Mouse (Mus musculus): ENCODE results near the gene Fam83f. TPM values are rescaled to one million over a fixed set of nuclear protein-coding genes. Genes with fewer than 3 reads are reported as not detected.

Gene Fam83f
- total RNA-seq (2021) = under 1 TPM; 0.44 to 0.52 TPM

DNA sequence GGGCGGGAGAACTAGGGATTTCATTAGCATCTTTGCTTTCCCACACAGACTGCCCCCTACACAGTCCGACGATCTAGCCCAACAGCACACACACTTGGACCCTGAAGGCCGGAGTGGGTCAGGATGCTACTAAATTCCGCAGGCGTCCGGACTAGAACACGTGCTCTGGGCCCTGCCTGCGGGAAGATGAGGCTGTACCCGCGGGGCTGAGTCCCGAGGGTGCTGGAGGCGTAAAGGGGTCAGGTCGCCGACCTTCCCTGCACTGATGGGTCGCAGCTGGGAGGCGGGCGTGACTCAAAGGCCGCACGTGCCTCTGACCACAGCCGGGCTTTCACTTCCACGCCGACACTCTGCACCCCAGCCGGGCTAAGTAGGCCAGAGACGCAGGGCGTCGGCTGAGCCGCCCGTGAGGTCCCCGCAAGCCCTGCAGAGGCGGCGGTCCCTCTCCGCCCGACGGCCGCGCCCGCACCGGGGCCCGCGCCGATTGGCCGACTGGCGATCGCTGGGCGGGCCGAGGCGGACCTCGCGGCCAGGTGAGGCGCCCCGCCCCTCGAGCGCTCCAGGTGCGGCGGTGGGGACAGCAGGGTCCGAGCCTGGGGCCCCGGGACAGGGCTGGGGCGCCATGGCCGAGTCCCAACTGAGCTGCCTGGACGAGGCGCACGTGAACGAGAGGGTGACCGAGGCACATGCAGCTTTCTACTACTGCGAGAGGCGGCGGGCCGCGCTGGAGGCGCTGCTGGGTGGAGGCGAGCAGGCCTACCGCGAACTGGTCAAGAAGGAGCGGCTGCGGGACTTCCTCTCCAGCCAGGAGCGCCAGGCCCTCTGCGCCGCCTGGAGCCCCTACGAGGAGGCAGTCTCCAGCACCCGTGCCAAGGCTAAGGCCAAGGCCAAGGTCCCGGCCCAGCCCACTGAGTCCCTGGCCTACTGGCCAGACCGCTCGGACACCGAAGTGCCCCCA, at the start of gene Fam83f:
TSS of gene Fam83f (plus strand) at position 553 of the 958 bp plus-strand sequence.
- intact Hi-C loops (cut with DNase I) = no loop called here
- DNase-seq = no peak

DNA sequence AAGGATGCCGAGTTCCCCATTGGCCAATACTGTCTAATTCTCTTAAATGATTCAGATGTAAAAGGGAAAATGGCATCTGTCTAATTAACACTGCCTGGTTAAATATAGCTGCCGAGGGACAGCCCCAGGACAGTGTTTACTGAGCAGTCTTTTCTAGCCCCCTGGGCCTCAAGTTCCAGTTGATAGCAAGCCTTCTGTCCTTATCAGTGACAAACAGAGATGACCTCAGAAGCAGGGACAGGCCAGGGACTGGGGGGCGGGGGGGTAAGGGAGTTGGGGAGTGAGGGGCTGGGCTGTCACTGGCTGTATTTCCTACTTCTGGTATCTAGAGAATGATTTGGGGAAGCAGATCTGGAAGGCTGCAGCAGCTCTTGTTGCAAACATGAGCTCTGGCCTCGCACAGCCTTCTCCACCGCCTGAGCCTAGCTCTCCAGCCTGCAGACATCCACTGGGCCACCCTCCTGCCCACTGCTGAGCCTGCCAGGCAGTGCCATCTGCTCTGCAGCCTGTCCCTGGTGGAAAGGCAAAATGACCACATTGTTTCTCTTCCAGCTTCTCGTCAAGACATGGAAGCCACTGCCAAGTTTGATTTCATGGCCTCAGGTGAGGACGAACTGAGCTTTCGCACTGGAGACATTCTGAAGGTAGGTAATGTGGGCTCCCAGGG, 48.3 kb upstream of the Fam83f start:
- DNase-seq = peak; percentile 73
- intact Hi-C loops (cut with DNase I) = no loop called here

DNA sequence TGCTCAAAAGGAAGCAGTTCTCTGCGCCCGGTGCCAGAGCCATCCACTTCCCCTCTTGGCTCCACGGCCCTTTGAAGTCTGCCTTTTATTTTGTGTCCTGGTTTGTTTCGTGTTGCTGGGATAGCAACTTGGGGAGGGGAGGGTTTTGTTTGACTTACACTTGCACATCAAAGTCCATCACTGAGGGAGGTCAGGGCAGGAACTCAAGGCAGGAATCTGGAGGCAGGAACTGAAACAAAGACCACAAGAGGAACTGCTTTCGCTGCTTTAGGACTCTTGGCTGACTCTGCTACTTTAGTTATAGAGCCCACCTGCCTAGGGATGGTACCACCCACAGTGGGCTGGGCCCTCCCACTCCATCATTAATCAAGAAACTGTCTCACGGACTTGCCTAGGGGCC, 45.2 kb upstream of the Fam83f start:
- intact Hi-C loops (cut with DNase I) = no loop called here
- no peak for DNase-seq

DNA sequence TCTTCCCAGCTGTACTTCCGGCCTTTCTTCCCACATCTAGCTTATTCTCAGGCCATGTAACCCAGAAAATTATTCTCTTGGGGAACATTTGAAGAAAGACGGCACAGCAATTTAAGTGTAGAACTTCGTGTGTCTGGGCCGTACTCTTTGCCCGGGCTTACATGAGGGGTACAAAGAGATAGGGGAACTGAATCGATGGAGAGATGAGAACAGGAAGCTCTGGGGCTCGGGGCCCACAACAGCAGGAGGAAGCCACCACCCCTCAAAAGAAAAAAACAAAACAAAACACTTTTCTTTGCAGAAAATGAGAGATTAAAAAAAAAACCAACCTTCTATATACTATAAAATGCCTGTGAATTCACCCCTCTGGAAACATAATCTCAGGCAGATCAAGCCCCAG, 41.5 kb upstream of the Fam83f start:
- no peak for DNase-seq
- intact Hi-C loops (cut with DNase I) = no loop called here

DNA sequence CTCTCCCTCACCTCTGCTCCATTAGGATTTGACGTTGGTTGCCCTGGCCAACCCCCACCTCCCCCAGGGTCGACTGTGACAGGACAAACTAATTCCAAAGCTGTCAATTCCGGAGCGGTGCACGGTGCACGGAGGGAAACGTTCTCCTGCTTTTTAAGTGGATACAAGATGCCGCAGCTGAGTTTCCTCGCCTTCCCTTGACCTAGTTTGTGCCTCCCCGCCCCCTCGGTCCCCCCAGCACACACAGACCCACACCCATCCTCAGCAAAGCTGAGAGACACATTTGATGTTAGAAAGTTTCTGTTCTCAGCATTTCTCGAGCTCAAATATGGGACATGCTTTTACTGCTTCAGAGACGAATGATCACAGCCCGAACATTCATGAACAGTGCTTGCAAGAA, 40.9 kb upstream of the Fam83f start:
- DNase-seq = no peak
- intact Hi-C loops (cut with DNase I) = no loop called here

DNA sequence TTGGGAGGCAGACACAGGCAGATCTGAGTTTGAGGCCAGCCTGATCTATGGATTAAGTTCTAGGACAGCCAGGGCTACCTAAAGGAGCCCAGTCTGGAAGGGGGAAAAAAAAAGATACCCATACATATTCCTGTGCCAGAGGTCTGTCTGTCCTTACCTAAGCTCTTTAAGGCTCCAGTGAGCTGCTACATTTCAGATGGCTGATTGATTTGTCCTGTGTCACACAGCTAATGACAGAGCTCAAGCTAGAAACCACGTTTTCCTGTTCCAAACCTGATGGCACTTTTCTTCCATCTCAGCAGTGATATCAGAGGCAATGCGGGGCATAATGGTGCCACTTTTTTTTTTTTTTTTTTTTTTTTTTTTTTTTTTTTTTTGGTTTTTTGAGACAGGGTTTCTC, 40.3 kb upstream of the Fam83f start:
- intact Hi-C loops (cut with DNase I) = no loop called here

DNA sequence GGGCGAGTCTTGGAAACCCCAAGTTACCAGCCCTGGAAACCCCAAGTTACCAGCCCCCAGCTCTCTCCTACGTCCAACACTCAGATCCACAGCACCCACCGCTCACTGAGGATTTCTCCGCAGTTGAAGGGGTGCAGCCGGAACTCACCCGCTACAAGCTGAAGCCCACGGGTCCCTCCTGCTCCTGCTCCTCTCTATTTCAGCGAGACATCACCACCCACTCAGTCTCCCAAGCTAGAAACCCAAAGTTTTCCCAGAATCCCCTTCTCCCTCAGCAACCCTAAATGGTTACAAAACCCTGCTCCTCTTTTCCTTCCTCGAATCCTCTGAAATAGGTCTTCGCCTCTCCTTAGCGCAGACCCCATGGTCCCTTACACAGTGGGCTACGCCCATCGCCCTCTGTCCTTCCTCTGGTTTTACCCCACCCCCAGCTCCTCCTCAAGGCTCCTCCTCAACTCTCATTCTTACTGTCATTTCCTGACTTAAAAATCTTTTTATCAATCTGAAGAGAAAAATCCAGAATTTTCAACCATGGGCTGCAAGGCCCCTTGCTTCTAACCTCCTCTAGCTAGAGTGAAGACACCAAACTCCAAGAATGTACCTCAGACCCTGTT, 39.3 kb upstream of the Fam83f start:
- intact Hi-C loops (cut with DNase I) = no loop called here
- no peak for DNase-seq

More for the DNA sequence above, 40.3 kb upstream of the Fam83f start:
- DNase-seq = no peak

DNA sequence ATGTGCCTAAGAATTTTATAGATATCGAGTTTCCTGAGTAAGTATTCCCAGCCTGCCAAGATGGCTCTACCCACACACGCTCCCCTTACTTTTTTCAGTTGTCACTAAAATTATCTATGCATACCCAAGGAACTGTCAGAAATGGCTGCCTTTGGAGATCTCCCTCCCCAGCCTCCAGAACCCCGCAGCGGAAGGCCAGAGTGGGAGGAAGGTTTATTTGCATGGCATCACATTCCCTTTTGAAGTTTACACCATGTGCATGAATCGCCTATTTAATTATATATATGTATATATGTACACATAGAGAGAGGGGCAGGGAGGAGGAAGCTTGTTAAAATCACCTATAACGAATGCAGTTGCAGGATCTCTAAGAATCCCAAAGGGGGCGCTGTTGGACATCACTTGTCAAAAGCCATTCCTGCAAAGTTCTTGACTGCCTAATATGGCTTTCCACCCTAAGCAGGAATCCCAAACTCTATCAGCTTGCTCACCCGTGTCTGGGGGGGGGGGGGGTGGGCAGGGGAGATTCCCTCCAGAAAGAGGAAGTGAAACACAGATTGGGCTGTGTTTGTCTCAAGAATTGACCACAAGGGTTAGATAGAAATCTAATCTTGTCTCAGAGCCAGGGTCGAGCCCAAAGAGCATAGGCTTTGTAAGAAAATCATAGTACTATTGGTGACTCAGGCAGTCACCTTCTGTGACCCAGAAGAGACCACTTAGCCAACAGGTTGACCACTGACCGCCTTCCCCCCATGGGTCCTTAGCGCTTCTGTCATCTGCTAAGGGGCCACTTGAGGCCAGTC, 37.1 kb upstream of the Fam83f start:
- intact Hi-C loops (cut with DNase I) = no loop called here
- DNase-seq = no peak

DNA sequence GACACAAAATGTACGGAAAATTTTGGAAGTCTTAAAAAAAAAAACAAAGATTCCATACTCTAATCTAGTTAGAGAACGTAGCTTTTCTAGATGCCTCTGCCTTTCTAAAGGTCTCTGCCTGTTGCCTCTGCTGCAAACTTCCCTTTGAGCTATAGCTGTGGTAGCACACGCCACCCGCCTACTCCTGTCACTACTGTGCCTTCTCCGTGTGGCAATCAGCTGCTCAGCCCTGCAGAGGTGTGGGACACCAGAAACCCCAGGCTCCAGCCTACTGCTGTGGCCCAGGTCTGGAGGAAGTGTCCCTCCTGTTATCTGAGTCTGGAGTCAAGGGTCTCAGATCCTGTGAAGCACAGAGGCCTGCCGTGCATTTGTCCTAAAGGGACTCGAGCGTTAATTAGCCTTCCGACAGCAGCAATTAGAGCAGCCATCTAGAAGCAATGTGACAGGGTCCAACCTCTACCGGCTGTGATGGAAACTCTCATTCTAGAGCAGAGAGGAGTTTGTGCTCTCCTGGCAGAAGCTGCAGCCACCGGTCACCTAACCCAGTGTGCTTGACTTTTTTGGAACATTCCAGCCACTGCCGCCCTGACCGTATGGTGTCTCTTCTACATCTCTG, 34.8 kb upstream of the Fam83f start:
- no peak for DNase-seq
- intact Hi-C loops (cut with DNase I) = no loop called here

DNA sequence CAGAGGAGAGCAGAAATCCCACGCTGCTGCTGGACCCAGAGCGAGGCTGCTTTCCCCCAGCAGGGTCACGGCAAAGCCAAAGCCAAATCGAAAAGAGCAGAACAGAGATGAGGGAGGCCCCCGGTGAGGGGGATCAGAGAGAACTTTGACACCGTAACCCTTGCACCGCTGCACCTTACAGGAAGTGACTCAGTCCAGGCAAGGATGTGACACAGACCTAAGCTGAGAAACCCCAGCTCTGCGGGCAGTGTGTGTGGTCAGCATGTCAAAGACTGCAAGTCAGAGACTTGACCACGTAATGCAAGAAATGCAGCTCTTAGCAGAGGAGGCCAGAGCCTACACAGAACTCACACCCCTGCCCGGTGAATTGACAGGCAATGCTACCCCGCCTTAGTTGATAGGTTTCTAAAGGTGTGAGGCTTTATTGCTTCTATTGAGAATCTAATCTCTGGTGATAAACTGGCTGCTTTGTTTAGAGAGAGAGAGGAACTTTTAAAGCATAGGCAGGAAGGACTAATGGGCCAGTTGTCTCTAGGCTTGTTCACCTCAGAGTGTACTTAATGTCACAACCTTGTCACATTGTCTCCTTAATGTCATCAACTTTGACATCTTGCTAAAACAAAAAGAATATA, 32.5 kb upstream of the Fam83f start:
- intact Hi-C loops (cut with DNase I) = no loop called here
- DNase-seq = no peak

DNA sequence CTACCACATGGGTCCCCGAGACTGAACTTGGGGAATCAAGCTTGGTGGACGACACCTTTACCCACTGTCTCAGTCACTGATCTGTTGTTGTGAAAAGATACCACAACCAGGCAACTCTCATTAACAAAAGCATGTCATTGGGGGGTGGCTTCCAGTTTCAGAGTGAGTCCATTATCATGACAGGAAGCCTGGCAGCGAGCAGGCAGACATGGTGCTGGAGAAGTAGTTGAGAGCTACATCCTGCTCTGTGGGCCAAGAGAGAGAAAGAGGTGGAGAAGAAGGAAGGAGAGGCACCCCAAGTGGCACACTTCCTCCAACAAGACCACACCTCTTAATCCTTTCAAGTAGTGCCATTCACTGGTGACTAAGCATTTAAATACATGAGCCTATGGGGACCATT, 31.8 kb upstream of the Fam83f start:
- intact Hi-C loops (cut with DNase I) = loop anchor here (5.0 kb wide), 1 partner anchor 52 kb away; no protein-coding TSS in a partner anchor
- DNase-seq = no peak

DNA sequence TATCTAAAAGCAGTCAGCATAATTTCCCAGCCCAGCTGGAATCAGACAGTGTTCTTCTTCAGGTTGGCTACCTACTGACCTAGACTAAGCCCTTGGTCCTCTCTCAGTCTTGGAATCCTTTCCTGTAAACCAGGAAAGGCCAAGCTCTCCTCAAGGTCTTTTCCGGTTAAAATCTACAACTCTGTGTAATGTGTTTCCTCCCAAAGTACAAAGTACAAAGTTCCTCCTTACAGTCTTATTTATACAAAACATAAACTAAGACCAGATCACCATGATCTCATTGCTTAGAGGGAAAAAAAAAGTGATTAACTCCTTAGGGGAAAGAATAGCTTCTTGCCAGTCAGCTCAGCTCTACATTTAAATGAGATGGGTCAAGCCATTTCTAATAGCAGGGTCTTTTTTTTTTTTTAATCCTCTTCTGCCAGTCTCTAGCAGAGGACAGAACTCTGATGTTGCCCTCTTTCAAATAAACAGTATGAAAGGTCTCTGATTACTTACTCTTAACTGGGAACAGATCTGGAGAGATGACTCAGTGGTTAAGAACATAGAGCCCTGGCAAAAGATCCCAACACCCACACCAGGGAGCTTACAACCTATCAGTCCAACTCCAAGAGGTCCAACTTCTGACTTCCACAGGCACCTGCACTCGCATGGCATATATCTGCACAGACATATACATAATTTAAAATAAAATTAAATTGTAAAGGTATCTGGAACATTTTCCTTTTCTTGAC, 29.8 kb upstream of the Fam83f start:
- intact Hi-C loops (cut with DNase I) = loop anchor here (5.0 kb wide), 1 partner anchor 50 kb away; no protein-coding TSS in a partner anchor

DNA sequence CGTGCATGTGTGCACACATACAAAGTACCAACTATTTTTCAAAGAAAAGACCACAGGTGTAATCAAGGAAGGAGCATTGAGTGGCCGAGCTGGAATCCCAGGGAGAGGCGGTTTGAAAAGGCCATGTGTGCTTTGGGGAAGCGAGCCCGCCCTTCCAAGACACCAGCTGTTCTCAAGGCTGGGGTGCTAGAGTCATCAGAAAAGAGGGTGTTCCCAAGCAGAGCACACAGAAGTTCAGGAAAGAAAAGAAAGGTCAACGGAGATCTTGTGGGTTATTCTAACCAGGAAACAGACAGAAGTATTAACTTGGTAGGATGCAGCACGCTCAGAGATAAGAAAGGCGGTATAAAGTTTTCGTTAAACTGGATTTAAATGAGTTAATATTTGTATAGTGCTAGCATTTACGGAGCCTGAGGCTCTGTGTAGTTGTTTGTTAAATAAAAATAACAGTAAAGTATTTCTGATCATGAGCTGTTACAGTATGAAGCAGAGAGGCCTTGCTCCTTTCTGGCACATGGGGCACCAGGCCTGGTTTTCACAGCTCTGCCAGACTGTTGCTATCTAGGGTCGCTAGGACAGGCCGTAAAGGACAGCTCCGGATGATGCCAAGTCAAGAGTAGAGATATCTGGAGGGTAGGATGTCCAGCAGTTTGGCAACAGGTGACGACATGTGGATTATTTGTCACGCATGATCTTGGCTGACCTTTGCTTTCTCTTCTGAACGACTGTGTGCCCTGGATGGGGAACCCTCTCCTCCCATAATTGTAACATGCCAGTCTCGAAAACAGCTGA, 26.4 kb upstream of the Fam83f start:
- intact Hi-C loops (cut with DNase I) = no loop called here
- no peak for DNase-seq

More for the DNA sequence above, 29.8 kb upstream of the Fam83f start:
- no peak for DNase-seq

DNA sequence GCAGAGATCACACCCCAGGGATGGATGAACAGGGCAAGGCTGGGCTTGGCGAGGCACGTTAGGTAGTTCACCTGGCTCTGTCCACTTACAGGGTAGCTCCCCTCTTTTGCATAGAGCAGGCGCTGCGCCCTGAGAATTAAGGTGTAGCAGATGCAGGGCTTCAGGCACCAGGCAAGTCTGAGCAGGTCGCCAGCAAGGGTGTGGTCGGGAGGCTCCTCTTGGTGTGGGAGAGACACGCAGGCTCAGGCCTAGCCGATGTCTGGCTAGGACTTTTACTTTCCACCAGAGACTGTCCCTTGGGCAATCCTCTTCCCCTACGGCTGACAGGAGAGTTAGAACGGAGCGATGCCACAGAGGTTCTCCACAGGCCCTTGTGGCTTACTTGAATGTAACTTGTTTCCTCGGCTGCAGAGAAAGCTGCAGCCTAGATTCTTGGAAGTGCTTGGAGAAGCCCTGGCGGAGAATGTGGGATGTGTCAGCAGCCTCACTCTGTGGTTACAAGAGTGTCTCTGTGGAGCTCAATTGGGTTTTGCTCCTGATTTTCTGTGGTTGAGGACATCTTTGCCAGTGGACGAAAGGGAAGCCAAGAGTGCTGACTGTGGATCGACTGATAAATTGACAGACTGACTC, 22.6 kb upstream of the Fam83f start:
- intact Hi-C loops (cut with DNase I) = no loop called here
- no peak for DNase-seq

DNA sequence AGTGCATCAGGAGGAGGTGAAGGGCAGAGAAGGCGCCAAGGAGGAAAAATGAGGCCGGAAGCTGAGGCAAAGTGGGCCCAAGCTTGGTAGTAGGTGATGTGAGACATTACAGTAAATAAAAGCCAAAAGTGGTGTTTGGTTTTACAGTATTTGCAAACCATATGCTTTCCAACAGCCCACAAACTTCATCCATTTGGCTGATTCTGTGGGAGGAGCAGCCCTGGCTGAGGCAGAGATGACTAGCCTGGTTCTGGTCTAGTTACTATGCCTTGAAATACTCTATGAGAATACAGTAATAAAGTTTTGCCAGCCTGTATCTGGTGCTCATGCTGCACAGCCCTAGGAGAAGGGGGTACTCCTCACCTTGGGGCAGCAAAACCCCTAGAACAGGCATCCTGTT, 21.2 kb upstream of the Fam83f start:
- no peak for DNase-seq
- intact Hi-C loops (cut with DNase I) = no loop called here

DNA sequence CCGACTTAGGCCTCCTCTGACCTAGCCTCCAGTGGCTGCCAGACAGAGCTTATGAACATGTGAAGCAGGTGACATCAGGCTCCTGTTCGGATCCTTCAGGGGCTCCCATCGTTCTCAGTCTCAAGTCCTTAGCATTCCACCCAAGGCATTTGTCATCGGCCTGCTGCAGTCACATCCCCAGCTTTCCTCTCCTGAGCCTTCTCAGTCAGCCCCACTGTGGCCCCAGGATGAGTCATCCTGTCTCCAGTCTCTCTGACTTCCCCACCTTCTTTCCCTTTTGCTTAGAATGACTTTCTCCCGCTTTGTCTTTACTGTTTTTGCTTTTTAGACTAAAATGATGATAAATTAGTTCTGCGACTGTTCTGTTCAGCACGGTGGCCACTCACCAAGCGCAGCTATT, 17.8 kb upstream of the Fam83f start:
- intact Hi-C loops (cut with DNase I) = no loop called here
- no peak for DNase-seq

DNA sequence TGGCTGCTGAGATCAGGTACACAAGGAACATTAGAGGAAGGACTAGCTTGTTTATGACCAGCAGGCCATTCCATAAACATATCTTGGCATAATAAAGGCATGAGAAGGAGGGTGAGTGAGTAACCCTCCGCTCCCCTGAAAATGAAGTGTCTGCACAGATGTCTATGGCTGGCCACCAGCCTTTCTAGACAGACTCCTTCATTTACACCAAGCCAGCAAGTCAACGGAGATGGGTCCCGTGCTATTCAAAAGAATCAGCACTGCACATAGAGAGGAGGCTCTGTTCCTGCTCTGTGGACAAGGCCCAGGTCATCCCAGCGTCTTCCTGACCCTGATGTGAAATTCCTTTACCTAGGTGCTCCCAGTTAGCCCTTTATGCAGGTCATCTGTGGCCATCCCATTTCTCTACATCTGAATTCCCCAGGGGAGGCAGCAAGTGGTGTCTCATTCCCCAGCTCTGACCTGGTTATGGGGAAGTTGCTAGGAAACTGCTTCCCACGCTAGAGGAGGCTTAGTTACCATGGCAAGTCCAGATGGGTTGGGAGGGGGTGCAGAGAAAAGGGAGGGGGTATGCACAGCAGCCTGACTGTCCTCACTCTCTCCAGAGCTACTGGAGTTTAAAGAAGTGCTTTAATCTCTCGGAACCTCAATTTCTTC, 12.7 kb upstream of the Fam83f start:
- intact Hi-C loops (cut with DNase I) = no loop called here
- DNase-seq = no peak

Data from left cerebral cortex, postnatal 4 days (tissue).